Mouse (Mus musculus) retina, embryonic 14.5 days (tissue): Measurements from ENCODE around the gene 1700001O22Rik.

Experiments used
- DNase-seq: peaks from one replicate; pipeline ENCODE4 v3.0.0-alpha.2; 2015; ENCODE audit warnings: low spot score

The 1700001O22Rik gene

DNA sequence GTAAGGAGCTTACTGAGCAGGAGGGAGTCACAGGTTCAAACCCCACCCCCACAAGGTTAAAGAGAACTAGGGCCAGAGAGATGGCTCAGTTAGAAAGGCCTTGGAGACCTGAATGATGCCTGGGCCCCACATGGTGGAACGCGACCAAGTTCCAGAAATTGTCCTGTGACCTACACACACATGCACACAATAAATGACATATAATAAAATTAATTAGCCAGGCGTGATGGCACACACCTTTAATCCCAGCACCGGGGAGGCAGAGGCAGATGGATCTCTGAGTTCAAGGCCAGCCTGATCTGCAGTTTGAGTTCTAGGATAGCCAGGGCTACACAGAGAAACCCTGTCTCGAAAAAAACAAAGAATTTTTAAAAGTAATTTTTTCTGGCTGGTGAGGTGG is 51.0 kb downstream of the 1700001O22Rik start:
- no peak for DNase-seq

- peak; percentile 62 for DNase-seq
Observed at GRCm38 (mm10) chr2:30750025-30750424, 53.4 kb downstream of the 1700001O22Rik start.

DNA sequence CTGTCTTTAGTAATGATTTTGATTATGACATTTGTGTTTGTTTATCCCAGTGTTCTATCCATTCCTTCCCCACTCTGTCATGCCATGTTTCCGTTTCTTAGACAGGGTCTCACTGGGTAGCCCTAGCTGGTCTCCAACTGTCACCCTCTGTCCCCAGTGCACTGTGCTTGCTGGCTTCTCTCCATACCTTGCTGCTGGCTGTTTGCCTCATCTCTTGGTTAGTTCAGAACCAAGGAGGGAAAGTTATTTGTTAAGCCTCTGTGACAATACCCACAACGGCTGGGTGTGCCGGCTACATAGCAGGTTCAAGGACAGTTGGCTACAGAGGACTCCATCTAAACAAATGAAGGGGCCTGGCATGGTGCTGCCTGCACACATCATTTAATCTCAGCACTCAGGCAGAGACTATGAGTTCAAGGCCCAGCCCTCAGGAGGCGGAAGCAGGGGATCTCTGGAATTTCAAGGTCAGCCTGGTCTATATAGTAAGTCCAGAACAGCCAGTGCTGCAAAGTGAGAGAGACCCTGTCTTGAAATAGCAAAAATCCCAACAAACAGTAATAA is 55.8 kb downstream of the 1700001O22Rik start:
- DNase-seq = no peak
